Mouse (Mus musculus) right cerebral cortex, postnatal 36 days (tissue): ENCODE measurements at regions not wholly inside any gene's neighbourhood (a gene's known extent, or its start where the extent isn't known, plus 50 kb on each side); places are given as distances from the start of the nearest gene placed in this dataset.
A peak's percentile ranks its signal among the peaks of the same experiment; 100 is the strongest.
"Not testable (repeated sequence)": the region's sequence is repeated elsewhere in the genome, so short reads cannot be mapped to it uniquely, and the experiment has no call there.

Experiments
- DNase-seq, 2 experiments: peaks; one replicate each; pipeline ENCODE4 v3.0.0; 2022; ENCODE audit warnings: low spot score in 2 of 2, mixed read lengths in 1 of 2

GRCm38 (mm10) chr16:65629186-65629585 is 66.7 kb upstream of the Chmp2b start:
- peak; percentile 29 to 33 for DNase-seq

GRCm38 (mm10) chr16:65631680-65632079 is 69.2 kb upstream of the Chmp2b start:
- DNase-seq = no peak

GRCm38 (mm10) chr16:65646741-65647140 is 84.2 kb upstream of the Chmp2b start:
- DNase-seq = not testable (repeated sequence)

GRCm38 (mm10) chr16:65649061-65649460 is 86.5 kb upstream of the Chmp2b start:
- DNase-seq = no peak

- DNase-seq = no peak
Measured at GRCm38 (mm10) chr16:65655490-65655889, 93.0 kb upstream of the Chmp2b start.

- DNase-seq = no peak
Measured at GRCm38 (mm10) chr16:65657829-65658228, 95.3 kb upstream of the Chmp2b start.

- DNase-seq = no peak
Measured at GRCm38 (mm10) chr16:65664787-65665186, 102.3 kb upstream of the Chmp2b start.

GRCm38 (mm10) chr16:65672116-65672515 is 109.6 kb upstream of the Chmp2b start:
- no peak for DNase-seq

GRCm38 (mm10) chr16:65683089-65683488 is 120.6 kb upstream of the Chmp2b start:
- DNase-seq = no peak

- no peak for DNase-seq
Measured at GRCm38 (mm10) chr16:65683703-65684320, 121.3 kb upstream of the Chmp2b start.

GRCm38 (mm10) chr16:65693626-65694025 is 121.4 kb upstream of the Vgll3 start:
- no peak for DNase-seq

- no peak for DNase-seq
Measured at GRCm38 (mm10) chr16:65715631-65716030, 99.4 kb upstream of the Vgll3 start.

GRCm38 (mm10) chr16:65718791-65719472 is 96.1 kb upstream of the Vgll3 start:
- no peak for DNase-seq

- no peak for DNase-seq
Measured at GRCm38 (mm10) chr16:65720953-65721352, 94.1 kb upstream of the Vgll3 start.

- no peak for DNase-seq
Measured at GRCm38 (mm10) chr16:65725559-65726269, 89.3 kb upstream of the Vgll3 start.

- DNase-seq = no peak
Measured at GRCm38 (mm10) chr16:65726289-65726688, 88.8 kb upstream of the Vgll3 start.

- DNase-seq = no peak
Measured at GRCm38 (mm10) chr16:65729322-65729721, 85.7 kb upstream of the Vgll3 start.

- no peak for DNase-seq
Measured at GRCm38 (mm10) chr16:65739652-65740051, 75.4 kb upstream of the Vgll3 start.

GRCm38 (mm10) chr16:65742951-65743350 is 72.1 kb upstream of the Vgll3 start:
- DNase-seq = no peak

- DNase-seq = no peak
Measured at GRCm38 (mm10) chr16:65755667-65756066, 59.4 kb upstream of the Vgll3 start.
